Mouse (Mus musculus): ENCODE data around the gene Tchp. TPM values are rescaled to one million over a fixed set of nuclear protein-coding genes. Genes with fewer than 3 reads are reported as not detected.

Tchp gene
- polyA plus RNA-seq, 1 experiment from 2014 or later: 4.4 TPM

GRCm38 (mm10) chr5:114720784-114721183 is 13.2 kb downstream of the Tchp start:
- peaks cover 77% of the 10 kb centered on the region for H3K36me3 ChIP-seq

GRCm38 (mm10) chr5:114721969-114722368 is 14.4 kb downstream of the Tchp start:
- no peak for ATAC-seq (ENCODE audit: low read depth)
- Histone ChIP-seq H3K9ac (no peak overlapping the region), H3K27me3 (no peaks in the 10 kb centered on the region), H3K27ac (no peak overlapping the region), H3K36me3 (peaks cover 69% of the 10 kb centered on the region), H3K4me2 (no peak overlapping the region), H3K4me3 (replicated peaks) (no peak overlapping the region), H3K9me3 (replicated peaks) (no peaks in the 10 kb centered on the region), H3K4me1 (replicated peaks) (peaks cover 13% of the 10 kb centered on the region)
- no peak for DNase-seq
- WGBS (ENCODE audit: insufficient replicate concordance): 83% methylated on average over 10 of the region's 10 CpGs

More at GRCm38 (mm10) chr5:114720784-114721183, 13.2 kb downstream of the Tchp start:
- H3K4me3 ChIP-seq (replicated peaks): no peak overlapping the region
- H3K4me1 ChIP-seq (replicated peaks): peaks cover 13% of the 10 kb centered on the region
- 85% methylated on average over 11 of the region's 11 CpGs for WGBS (ENCODE audit: insufficient replicate concordance)
- H3K27ac ChIP-seq: no peak overlapping the region
- no peak for DNase-seq
- no peaks in the 10 kb centered on the region for H3K9me3 ChIP-seq (replicated peaks)
- ATAC-seq (ENCODE audit: low read depth): no peak
- no peak overlapping the region for H3K9ac ChIP-seq
- H3K4me2 ChIP-seq: no peak overlapping the region
- no peaks in the 10 kb centered on the region for H3K27me3 ChIP-seq

DNA sequence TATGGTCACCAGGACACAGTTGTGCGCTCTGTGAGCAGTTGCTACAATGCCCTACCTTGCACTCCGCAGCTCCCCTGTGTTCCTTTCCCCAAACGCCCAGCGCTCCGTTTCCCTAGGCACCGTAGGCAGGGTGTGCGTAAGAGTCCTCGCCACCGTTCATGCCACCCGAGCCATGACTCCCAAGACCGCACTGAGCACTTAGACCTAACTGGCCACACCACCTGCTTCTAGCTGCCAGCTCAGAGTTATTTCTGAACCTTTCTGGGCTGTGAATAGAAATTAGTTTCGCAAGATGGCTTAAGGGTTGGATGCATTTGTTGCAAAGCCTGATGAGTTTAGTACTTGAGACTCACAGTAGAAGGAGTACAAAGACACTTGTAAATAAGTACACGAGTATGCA is 15.3 kb downstream of the Tchp start:
- Histone ChIP-seq H3K4me1 (replicated peaks) (peaks cover 13% of the 10 kb centered on the region), H3K27ac (no peak overlapping the region), H3K27me3 (no peaks in the 10 kb centered on the region), H3K9ac (no peak overlapping the region), H3K4me2 (no peak overlapping the region), H3K9me3 (replicated peaks) (no peaks in the 10 kb centered on the region), H3K4me3 (replicated peaks) (no peak overlapping the region), H3K36me3 (peaks cover 67% of the 10 kb centered on the region)
- DNase-seq: no peak
- WGBS (ENCODE audit: insufficient replicate concordance): 86% methylated on average over 13 of the region's 13 CpGs
- ATAC-seq (ENCODE audit: low read depth): no peak

GRCm38 (mm10) chr5:114728160-114728559 is 20.6 kb downstream of the Tchp start:
- 80% methylated on average over 10 of the region's 10 CpGs for WGBS (ENCODE audit: insufficient replicate concordance)
- Histone ChIP-seq H3K9ac (no peak overlapping the region), H3K4me3 (replicated peaks) (no peak overlapping the region), H3K27me3 (no peaks in the 10 kb centered on the region), H3K27ac (no peak overlapping the region), H3K4me2 (no peak overlapping the region), H3K9me3 (replicated peaks) (no peaks in the 10 kb centered on the region), H3K36me3 (peaks cover 71% of the 10 kb centered on the region), H3K4me1 (replicated peaks) (no peaks in the 10 kb centered on the region)
- DNase-seq (no peak), ATAC-seq (ENCODE audit: low read depth) (no peak)

DNA sequence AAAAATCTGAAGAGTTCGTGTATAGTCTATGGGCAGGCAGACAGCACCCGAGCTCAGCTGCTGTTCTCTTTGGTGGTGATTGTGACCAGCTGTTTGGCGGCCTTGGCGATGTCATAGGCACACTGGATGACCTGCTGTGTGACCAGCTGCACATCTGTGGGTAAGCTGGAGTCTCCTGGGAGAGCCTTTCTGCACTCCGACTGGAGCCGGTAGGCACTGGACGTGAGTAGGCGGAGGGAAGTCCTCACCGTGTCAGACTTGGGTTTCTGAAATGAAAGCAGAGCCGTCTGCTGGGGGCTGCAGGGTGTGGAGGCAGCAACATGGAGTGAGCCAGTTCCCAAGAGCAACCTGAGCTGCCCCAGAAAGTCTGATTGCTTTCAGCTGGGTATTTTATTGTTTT is 22.6 kb downstream of the Tchp start:
- no peak overlapping the region for H3K4me3 ChIP-seq (replicated peaks)
- no peak overlapping the region for H3K4me2 ChIP-seq
- no peak for DNase-seq
- ATAC-seq (ENCODE audit: low read depth): no peak
- 81% methylated on average over 10 of the region's 10 CpGs for WGBS (ENCODE audit: insufficient replicate concordance)
- peaks cover 82% of the 10 kb centered on the region for H3K36me3 ChIP-seq
- no peaks in the 10 kb centered on the region for H3K4me1 ChIP-seq (replicated peaks)
- H3K27ac ChIP-seq: no peak overlapping the region
- no peaks in the 10 kb centered on the region for H3K9me3 ChIP-seq (replicated peaks)
- H3K27me3 ChIP-seq: no peaks in the 10 kb centered on the region
- H3K9ac ChIP-seq: no peak overlapping the region

DNA sequence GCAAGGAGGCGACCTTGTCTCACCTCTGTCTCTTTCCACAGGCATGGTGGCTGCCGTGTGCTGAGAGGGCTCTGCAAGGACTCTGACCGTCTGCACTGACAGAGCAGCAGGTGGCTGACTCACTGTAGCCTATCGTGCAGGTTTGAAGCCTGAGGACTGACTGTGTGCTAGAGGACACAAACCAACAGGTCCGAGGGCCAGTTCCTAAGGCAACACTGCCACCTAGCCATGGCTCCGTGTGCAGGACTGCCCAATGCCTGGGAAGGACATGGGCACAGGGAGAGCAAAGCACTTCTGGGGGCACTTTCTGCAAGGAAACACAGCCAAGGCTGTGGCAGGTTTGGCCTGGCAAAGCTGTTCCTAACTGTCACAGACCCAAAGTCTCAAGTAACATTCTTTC is 23.9 kb downstream of the Tchp start:
- no peak for ATAC-seq (ENCODE audit: low read depth)
- no peak overlapping the region for H3K9ac ChIP-seq
- H3K4me2 ChIP-seq: no peak overlapping the region
- H3K9me3 ChIP-seq (replicated peaks): no peaks in the 10 kb centered on the region
- 73% methylated on average over 6 of the region's 6 CpGs for WGBS (ENCODE audit: insufficient replicate concordance)
- H3K36me3 ChIP-seq: peaks cover 89% of the 10 kb centered on the region
- no peaks in the 10 kb centered on the region for H3K4me1 ChIP-seq (replicated peaks)
- no peak for DNase-seq
- no peaks in the 10 kb centered on the region for H3K27me3 ChIP-seq
- no peak overlapping the region for H3K27ac ChIP-seq
- H3K4me3 ChIP-seq (replicated peaks): no peak overlapping the region

DNA sequence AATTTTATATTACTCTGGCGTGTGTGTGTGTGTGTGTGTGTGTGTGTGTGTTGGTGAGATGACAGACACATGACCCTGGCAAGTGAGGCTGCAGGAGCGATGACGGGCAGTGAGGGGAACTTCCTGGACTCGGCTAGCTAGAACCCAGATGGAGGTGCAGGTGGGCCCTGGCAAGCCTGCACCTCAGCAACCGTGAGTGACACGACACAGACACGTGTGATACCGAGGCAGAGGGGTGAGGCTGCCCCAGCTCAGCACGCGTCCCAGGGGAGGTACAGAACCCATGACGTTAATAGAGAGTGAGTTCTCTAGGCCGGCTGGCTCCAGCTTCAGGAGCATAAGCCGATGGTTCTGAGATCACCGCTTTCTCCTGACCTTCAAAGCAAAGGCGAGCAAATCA is 24.4 kb downstream of the Tchp start:
- Histone ChIP-seq H3K36me3 (peaks cover 93% of the 10 kb centered on the region), H3K4me3 (replicated peaks) (no peak overlapping the region), H3K27me3 (no peaks in the 10 kb centered on the region), H3K9me3 (replicated peaks) (no peaks in the 10 kb centered on the region), H3K4me1 (replicated peaks) (no peaks in the 10 kb centered on the region), H3K9ac (no peak overlapping the region), H3K4me2 (no peak overlapping the region), H3K27ac (no peak overlapping the region)
- 91% methylated on average over 15 of the region's 15 CpGs for WGBS (ENCODE audit: insufficient replicate concordance)
- ATAC-seq (ENCODE audit: low read depth) (no peak), DNase-seq (no peak)

GRCm38 (mm10) chr5:114733606-114734005 is 26.0 kb downstream of the Tchp start:
- DNase-seq: no peak
- H3K27me3 ChIP-seq: no peaks in the 10 kb centered on the region

DNA sequence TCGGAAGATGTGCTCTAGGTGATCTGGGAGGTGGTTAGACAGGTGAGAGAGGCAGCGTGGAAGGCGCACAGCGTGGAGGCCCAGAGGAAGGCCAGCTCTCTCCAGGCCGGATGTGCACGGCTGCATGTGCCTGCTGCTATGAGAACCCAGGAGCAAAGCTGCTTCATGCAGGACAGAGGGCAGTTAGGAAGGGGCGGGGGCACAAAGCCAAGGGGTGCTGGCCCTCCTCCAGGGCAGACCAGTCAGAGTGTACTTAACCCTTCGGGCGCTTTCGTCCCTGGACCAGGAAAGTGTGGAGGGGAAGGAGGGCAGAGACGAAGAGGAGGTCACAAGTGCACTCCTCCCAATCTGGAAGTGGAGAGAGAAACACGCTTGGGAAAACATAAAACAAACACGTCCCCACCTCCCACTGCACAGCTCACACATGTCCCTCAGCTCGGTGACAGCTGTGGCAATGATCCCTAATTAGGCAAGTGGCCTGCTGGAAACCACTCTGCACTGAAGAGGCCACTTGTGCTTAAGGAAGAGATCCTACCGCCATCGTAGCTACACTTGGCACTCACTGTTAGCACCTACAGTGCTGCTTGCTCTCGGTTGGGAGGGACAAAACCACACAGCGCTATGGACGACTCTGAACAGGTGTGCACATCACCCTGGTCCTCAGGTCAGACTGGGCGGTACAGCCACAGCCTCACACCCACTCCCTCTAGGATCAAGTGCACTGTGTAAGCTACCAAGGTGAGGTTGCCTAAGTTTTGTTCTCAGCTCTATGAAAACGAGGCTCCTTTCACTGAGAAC is 29.7 kb downstream of the Tchp start:
- no peak overlapping the region for H3K27ac ChIP-seq
- H3K9me3 ChIP-seq (replicated peaks): no peaks in the 10 kb centered on the region
- H3K9ac ChIP-seq: no peak overlapping the region
- H3K4me1 ChIP-seq (replicated peaks): peaks cover 8% of the 10 kb centered on the region; the same call in 1 of the 2 replicates
- no peak for ATAC-seq (ENCODE audit: low read depth)
- no peak for DNase-seq
- H3K36me3 ChIP-seq: peaks cover 93% of the 10 kb centered on the region
- no peaks in the 10 kb centered on the region for H3K27me3 ChIP-seq
- WGBS (ENCODE audit: insufficient replicate concordance): 87% methylated on average over 21 of the region's 21 CpGs
- no peak overlapping the region for H3K4me2 ChIP-seq
- no peak overlapping the region for H3K4me3 ChIP-seq (replicated peaks)

More at GRCm38 (mm10) chr5:114733606-114734005, 26.0 kb downstream of the Tchp start:
- no peaks in the 10 kb centered on the region for H3K9me3 ChIP-seq (replicated peaks)
- H3K4me1 ChIP-seq (replicated peaks): peaks cover 3% of the 10 kb centered on the region; the same call in 1 of the 2 replicates
- H3K27ac ChIP-seq: no peak overlapping the region
- 89% methylated on average over 15 of the region's 15 CpGs for WGBS (ENCODE audit: insufficient replicate concordance)
- H3K4me2 ChIP-seq: no peak overlapping the region
- H3K36me3 ChIP-seq: peaks cover 95% of the 10 kb centered on the region
- no peak for ATAC-seq (ENCODE audit: low read depth)
- no peak overlapping the region for H3K9ac ChIP-seq
- H3K4me3 ChIP-seq (replicated peaks): no peak overlapping the region

DNA sequence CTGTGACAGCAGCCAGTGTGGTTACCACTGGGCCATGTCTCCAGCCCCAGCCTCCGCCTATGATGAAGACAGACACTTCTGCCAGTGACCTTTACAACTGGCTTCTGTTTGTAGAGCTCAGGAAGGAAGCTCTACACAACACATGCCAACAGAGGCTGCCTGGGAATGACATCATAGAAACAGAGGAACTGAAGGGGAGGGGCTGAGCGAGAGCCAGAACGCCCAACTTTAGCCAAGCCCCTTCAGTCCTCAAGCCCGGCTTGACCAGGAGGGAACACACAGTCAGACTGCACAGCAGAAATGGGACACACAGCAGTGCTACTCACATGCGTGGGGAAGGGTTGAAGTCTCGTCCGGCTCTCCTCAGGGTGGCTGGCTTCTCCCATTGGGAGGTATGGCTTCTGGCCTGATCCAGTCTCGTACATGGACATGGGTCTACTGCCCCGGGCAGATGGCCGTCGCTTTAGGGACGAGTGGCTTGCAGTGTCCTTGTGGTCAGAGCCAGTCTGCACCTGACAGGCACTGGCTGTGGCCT is 31.2 kb downstream of the Tchp start:
- ATAC-seq (ENCODE audit: low read depth) (peak; percentile 47; the same call in 1 of the 2 replicates), DNase-seq (no peak)
- H3K36me3 ChIP-seq: peaks cover 94% of the 10 kb centered on the region
- H3K9me3 ChIP-seq (replicated peaks): no peaks in the 10 kb centered on the region
- H3K27ac ChIP-seq: no peak overlapping the region
- H3K4me2 ChIP-seq: no peak overlapping the region
- 77% methylated on average over 12 of the region's 12 CpGs for WGBS (ENCODE audit: insufficient replicate concordance)
- H3K4me1 ChIP-seq (replicated peaks): peaks cover 8% of the 10 kb centered on the region; the same call in 1 of the 2 replicates
- H3K9ac ChIP-seq: no peak overlapping the region
- no peaks in the 10 kb centered on the region for H3K27me3 ChIP-seq
- H3K4me3 ChIP-seq (replicated peaks): no peak overlapping the region

GRCm38 (mm10) chr5:114740595-114740994 is 33.0 kb downstream of the Tchp start:
- H3K27me3 ChIP-seq: no peaks in the 10 kb centered on the region
- H3K9me3 ChIP-seq (replicated peaks): no peaks in the 10 kb centered on the region
- H3K36me3 ChIP-seq: peaks cover 96% of the 10 kb centered on the region
- H3K27ac ChIP-seq: no peak overlapping the region
- no peak overlapping the region for H3K4me3 ChIP-seq (replicated peaks)
- H3K9ac ChIP-seq: no peak overlapping the region
- WGBS (ENCODE audit: insufficient replicate concordance): 66% methylated on average over 4 of the region's 4 CpGs
- DNase-seq: no peak
- no peak for ATAC-seq (ENCODE audit: low read depth)
- peaks cover 8% of the 10 kb centered on the region; the same call in 1 of the 2 replicates for H3K4me1 ChIP-seq (replicated peaks)
- H3K4me2 ChIP-seq: no peak overlapping the region

DNA sequence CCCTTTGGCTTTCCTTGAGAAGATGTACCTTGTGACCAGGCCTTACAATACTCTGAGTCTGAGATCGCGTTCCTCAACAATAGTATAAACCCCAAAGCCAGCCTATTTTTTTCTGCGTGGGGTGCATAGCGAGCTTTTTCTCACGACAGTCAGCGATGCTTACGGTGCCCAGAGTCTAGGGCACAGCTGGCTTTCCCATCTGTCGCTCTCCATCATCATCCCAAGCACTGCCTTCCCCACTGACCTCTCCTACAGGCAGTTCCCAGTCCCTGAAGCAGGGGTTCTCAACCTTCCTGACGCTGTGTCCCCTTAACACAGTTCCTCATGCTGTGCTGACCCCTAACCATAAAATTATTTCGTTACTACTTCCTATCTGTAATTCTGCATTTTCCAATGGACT is 35.0 kb downstream of the Tchp start:
- H3K27ac ChIP-seq: no peak overlapping the region
- H3K36me3 ChIP-seq: peaks cover 93% of the 10 kb centered on the region
- DNase-seq (no peak), ATAC-seq (ENCODE audit: low read depth) (no peak)
- H3K4me1 ChIP-seq (replicated peaks): peaks cover 8% of the 10 kb centered on the region; the same call in 1 of the 2 replicates
- WGBS (ENCODE audit: insufficient replicate concordance): 88% methylated on average over 10 of the region's 10 CpGs
- no peaks in the 10 kb centered on the region for H3K27me3 ChIP-seq
- H3K9me3 ChIP-seq (replicated peaks): no peaks in the 10 kb centered on the region
- no peak overlapping the region for H3K4me3 ChIP-seq (replicated peaks)
- no peak overlapping the region for H3K4me2 ChIP-seq
- H3K9ac ChIP-seq: no peak overlapping the region
